ENCODE assay signal across 19 mouse cellular contexts in the genomic region with DNA sequence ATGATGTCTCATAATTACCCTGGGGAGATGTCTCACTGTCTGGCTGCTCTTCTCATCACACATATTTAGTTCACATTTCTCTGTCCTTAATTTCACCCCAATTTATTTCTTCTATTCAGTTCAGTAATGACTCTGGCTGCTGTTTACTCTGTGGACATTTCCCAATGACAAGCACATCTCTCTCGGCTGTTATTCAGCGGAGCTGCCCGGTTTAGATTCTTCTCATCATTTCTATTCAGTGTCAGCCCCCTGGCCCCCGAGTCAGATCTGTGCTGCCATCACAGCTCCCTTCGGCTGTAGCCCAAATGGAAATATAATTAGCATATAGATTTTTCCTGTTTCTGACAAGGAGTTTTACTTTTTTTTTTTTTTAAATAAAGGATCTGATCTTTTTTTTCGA.
A peak's percentile ranks its signal among the peaks of the same experiment; 100 is the strongest.
DNase-seq lines count a peak whose midpoint lies in the region; ATAC-seq and TF ChIP-seq lines count a peak whose summit lies in the region.
"Had no signal": no experiment of that assay in that cellular context is flagged by ENCODE, and none has a peak within 500 bp of the region (broad histone marks: within the 10 kb centered on the region; RNA-seq: fewer than 3 reads in every experiment).

No protein-coding gene starts in this region.

- H3K9ac ChIP-seq in forebrain, embryonic 13.5 days, result no peak overlapping the region
- no peak overlapping the region for H3K9ac ChIP-seq in lung, embryonic 14.5 days
- no peak overlapping the region for H3K9ac ChIP-seq in midbrain, embryonic 15.5 days
- H3K9ac ChIP-seq: embryonic facial prominence, embryonic 12.5 days; limb, embryonic 15.5 days; liver, embryonic 15.5 days had no signal

- H3K4me3 ChIP-seq in forebrain, embryonic 13.5 days, result no peak overlapping the region
- H3K4me3 ChIP-seq in forebrain, embryonic 10.5 days, result no peak overlapping the region
- no peak overlapping the region for H3K4me3 ChIP-seq in lung, embryonic 14.5 days (ENCODE audit: low read depth, low read length)
- H3K4me3 ChIP-seq in midbrain, embryonic 15.5 days, result no peak overlapping the region
- H3K4me3 ChIP-seq: embryonic facial prominence, embryonic 12.5 days; limb, embryonic 15.5 days; liver, embryonic 15.5 days had no signal

- H3K9me3 ChIP-seq in forebrain, embryonic 13.5 days (replicated peaks), result no peaks in the 10 kb centered on the region
- no peaks in the 10 kb centered on the region for H3K9me3 ChIP-seq in forebrain, embryonic 10.5 days
- H3K9me3 ChIP-seq in lung, embryonic 14.5 days (ENCODE audit: low read depth, low read length), result no peaks in the 10 kb centered on the region
- H3K9me3 ChIP-seq in midbrain, embryonic 15.5 days, result no peaks in the 10 kb centered on the region
- H3K9me3 ChIP-seq: embryonic facial prominence, embryonic 12.5 days; limb, embryonic 15.5 days; liver, embryonic 15.5 days had no signal

- DNase-seq in forebrain, embryonic 10.5 days (ENCODE audit: extremely low spot score, low spot score), result no peak
- peak; percentile 49 for DNase-seq in lung, embryonic 14.5 days
- DNase-seq in lung, postnatal 10 days, result no peak
- DNase-seq in brain, embryonic 14.5 days (ENCODE audit: low read depth), result peak; percentile 56
- no peak for DNase-seq in kidney, postnatal 36 days
- no peak for DNase-seq in cerebellum, postnatal 25 days
- DNase-seq: adrenal gland, adult 8-10 months; cerebellum, adult 9-11 months; gastrocnemius, postnatal 25 days; kidney, adult 11 months; lung, postnatal 36 days; thymus, postnatal 14 days had no signal

- H3K27me3 ChIP-seq in forebrain, embryonic 13.5 days, result no peaks in the 10 kb centered on the region
- H3K27me3 ChIP-seq in forebrain, embryonic 10.5 days (ENCODE audit: poor library complexity, severe bottlenecking), result no peaks in the 10 kb centered on the region
- no peaks in the 10 kb centered on the region for H3K27me3 ChIP-seq in lung, embryonic 14.5 days (ENCODE audit: insufficient read depth, low read length)
- no peaks in the 10 kb centered on the region for H3K27me3 ChIP-seq in midbrain, embryonic 15.5 days (replicated peaks)
- H3K27me3 ChIP-seq: embryonic facial prominence, embryonic 12.5 days; limb, embryonic 15.5 days; liver, embryonic 15.5 days had no signal

- no peaks in the 10 kb centered on the region for H3K36me3 ChIP-seq in forebrain, embryonic 13.5 days (ENCODE audit: poor library complexity, severe bottlenecking)
- no peaks in the 10 kb centered on the region for H3K36me3 ChIP-seq in forebrain, embryonic 10.5 days (replicated peaks)
- H3K36me3 ChIP-seq in lung, embryonic 14.5 days (ENCODE audit: insufficient read depth), result no peaks in the 10 kb centered on the region
- no peaks in the 10 kb centered on the region for H3K36me3 ChIP-seq in midbrain, embryonic 15.5 days (replicated peaks)
- H3K36me3 ChIP-seq: embryonic facial prominence, embryonic 12.5 days; limb, embryonic 15.5 days; liver, embryonic 15.5 days had no signal

- peak overlapping the region; percentile 22 for H3K4me2 ChIP-seq in forebrain, embryonic 13.5 days
- no peak overlapping the region for H3K4me2 ChIP-seq in lung, embryonic 14.5 days
- H3K4me2 ChIP-seq in midbrain, embryonic 15.5 days, result no peak overlapping the region
- H3K4me2 ChIP-seq: embryonic facial prominence, embryonic 12.5 days; limb, embryonic 15.5 days; liver, embryonic 15.5 days had no signal

- no peak for TF ChIP-seq POLR2A in brain, embryonic 14.5 days (IDR thresholded peaks at IDR 0.05; ENCODE audit: borderline replicate concordance, extremely low read depth, insufficient read depth, insufficient read length, poor library complexity, severe bottlenecking)

- TF ChIP-seq CTCF in lung, embryonic 14.5 days (IDR thresholded peaks at IDR 0.05; ENCODE audit: low read depth), result no peak
- TF ChIP-seq CTCF in brain, embryonic 14.5 days (IDR thresholded peaks at IDR 0.05; ENCODE audit: borderline replicate concordance, extremely low read depth, insufficient read depth, insufficient read length), result no peak

- H3K27ac ChIP-seq in forebrain, embryonic 13.5 days, result no peak overlapping the region
- no peak overlapping the region for H3K27ac ChIP-seq in forebrain, embryonic 10.5 days
- H3K27ac ChIP-seq in lung, embryonic 14.5 days (ENCODE audit: low read depth), result no peak overlapping the region
- no peak overlapping the region for H3K27ac ChIP-seq in midbrain, embryonic 15.5 days
- H3K27ac ChIP-seq: embryonic facial prominence, embryonic 12.5 days; kidney, postnatal 0 days; limb, embryonic 15.5 days; liver, embryonic 15.5 days had no signal

- H3K4me1 ChIP-seq in forebrain, embryonic 13.5 days, result peaks cover 8% of the 10 kb centered on the region
- peaks cover 23% of the 10 kb centered on the region for H3K4me1 ChIP-seq in forebrain, embryonic 10.5 days
- H3K4me1 ChIP-seq in lung, embryonic 14.5 days (ENCODE audit: insufficient read depth), result no peaks in the 10 kb centered on the region
- H3K4me1 ChIP-seq in midbrain, embryonic 15.5 days, result no peaks in the 10 kb centered on the region
- H3K4me1 ChIP-seq: embryonic facial prominence, embryonic 12.5 days; limb, embryonic 15.5 days; liver, embryonic 15.5 days had no signal

- no peak for ATAC-seq in forebrain, embryonic 13.5 days
- peak; percentile 38; the same call in 1 of the 2 replicates for ATAC-seq in lung, embryonic 14.5 days (ENCODE audit: insufficient read depth)
- peak; percentile 78 for ATAC-seq in midbrain, embryonic 15.5 days (replicated peaks)
- ATAC-seq: Patski had no signal

- 24% methylated on average over 6 of the region's 6 CpGs for WGBS in forebrain, embryonic 13.5 days
- WGBS in forebrain, embryonic 10.5 days, result 61% methylated on average over 6 of the region's 6 CpGs
- WGBS in lung, embryonic 14.5 days, result 39% methylated on average over 6 of the region's 6 CpGs
- 41% methylated on average over 6 of the region's 6 CpGs for WGBS in midbrain, embryonic 15.5 days

Comparison
In these comparisons a context has a peak if more than half of its experiments do, and no peak if none do; other contexts are left out.
1. DNase-seq: peak in lung, embryonic 14.5 days (single experiment) and brain, embryonic 14.5 days (single experiment); none in forebrain, embryonic 10.5 days (single experiment), lung, postnatal 10 days (single experiment), kidney, postnatal 36 days (0 of 2) and cerebellum, postnatal 25 days (0 of 2).